Comparison of ENCODE assay signal across 14 mouse cellular contexts in genomic region chr5:115954549-115954948, GRCm38 (mm10).
"Had no signal": no experiment of that assay in that cellular context is flagged by ENCODE, and none has a peak within 500 bp of the region (broad histone marks: within the 10 kb centered on the region; RNA-seq: fewer than 3 reads in every experiment).

No protein-coding gene starts in this region.

- H3K4me3 ChIP-seq: limb, embryonic 12.5 days; liver, embryonic 13.5 days; lung, embryonic 15.5 days; midbrain, embryonic 13.5 days had no signal

- H3K4me2 ChIP-seq: limb, embryonic 12.5 days; liver, embryonic 13.5 days; lung, embryonic 15.5 days; midbrain, embryonic 13.5 days had no signal

- ATAC-seq: intestine, embryonic 16.5 days; liver, postnatal 0 days; midbrain, embryonic 13.5 days had no signal

- H3K9ac ChIP-seq: limb, embryonic 12.5 days; liver, embryonic 13.5 days; liver, postnatal 0 days; lung, embryonic 15.5 days; midbrain, embryonic 13.5 days had no signal

- H3K27me3 ChIP-seq: limb, embryonic 12.5 days; liver, embryonic 13.5 days; lung, embryonic 15.5 days; midbrain, embryonic 13.5 days had no signal

- H3K27ac ChIP-seq: kidney, postnatal 0 days; limb, embryonic 12.5 days; liver, embryonic 13.5 days; lung, embryonic 15.5 days; midbrain, embryonic 13.5 days had no signal

- H3K9me3 ChIP-seq: lung, embryonic 15.5 days; midbrain, embryonic 13.5 days had no signal

- H3K4me1 ChIP-seq: limb, embryonic 12.5 days; lung, embryonic 15.5 days; midbrain, embryonic 13.5 days had no signal

- DNase-seq: kidney, adult 8-10 months; kidney, postnatal 36 days; liver; liver, embryonic 13.5 days; liver, postnatal 0 days; retina, postnatal 1 day; right cerebral cortex, postnatal 4 days; spleen, adult 18-20 months; thymus, postnatal 4 days had no signal
